Mouse (Mus musculus) left cerebral cortex, adult 18-20 months (tissue): ENCODE measurements around the gene Tmem37. TPM values are rescaled to one million over a fixed set of nuclear protein-coding genes. Genes with fewer than 3 reads are reported as not detected.

ENCODE experiments used
- DNase-seq, 2 experiments: peaks; one replicate each; pipeline ENCODE4 v3.0.0; 2021 to 2022; ENCODE audit warnings: low spot score in 2 of 2, mixed read lengths in 1 of 2
- total RNA-seq, 2 experiments: library from RNA; stranded (reverse); gene quantifications; 2 replicates each; pipeline ENCODE4 v1.2.3; 2021

Tmem37 gene
- total RNA-seq, 2 experiments from 2014 or later: 0.94 to 2.0 TPM

- no peak for DNase-seq
Measured at GRCm38 (mm10) chr1:120020322-120020897, 53.5 kb downstream of the Tmem37 start.

GRCm38 (mm10) chr1:120019428-120019827 is 54.4 kb downstream of the Tmem37 start:
- DNase-seq: no peak

GRCm38 (mm10) chr1:120018900-120019299 is 55.0 kb downstream of the Tmem37 start:
- no peak for DNase-seq

Other genes with a start within 250 kb of the Tmem37 start
- 10 to 100 TPM; 89.8 to 94.1 TPM for gene Ptpn4, start 236.5 kb downstream of the Tmem37 start, total RNA-seq
- 10 to 100 TPM in 1 of 2 experiments, 1 to 10 TPM in 1; 8.2 to 10.0 TPM for gene Tmem177, start 160.9 kb downstream of the Tmem37 start, total RNA-seq
- gene Cfap221, start 76.8 kb downstream of the Tmem37 start, total RNA-seq: under 1 TPM in 1 of 2 experiments, not detected in 1; 0.70 TPM
- gene Sctr, start 67.2 kb downstream of the Tmem37 start, total RNA-seq: under 1 TPM in 1 of 2 experiments, not detected in 1; 0.42 TPM
- 100 to 1,000 TPM; 254 to 257 TPM for gene Dbi, start 47.0 kb upstream of the Tmem37 start, total RNA-seq
- 1 to 10 TPM; 5.3 to 5.6 TPM for gene 3110009E18Rik, start 47.1 kb upstream of the Tmem37 start, total RNA-seq
- gene Steap3, start 198.6 kb upstream of the Tmem37 start, total RNA-seq: 1 to 10 TPM; 4.8 to 5.6 TPM